Comparison of ENCODE assay signal across 28 mouse cellular contexts in the genomic region with DNA sequence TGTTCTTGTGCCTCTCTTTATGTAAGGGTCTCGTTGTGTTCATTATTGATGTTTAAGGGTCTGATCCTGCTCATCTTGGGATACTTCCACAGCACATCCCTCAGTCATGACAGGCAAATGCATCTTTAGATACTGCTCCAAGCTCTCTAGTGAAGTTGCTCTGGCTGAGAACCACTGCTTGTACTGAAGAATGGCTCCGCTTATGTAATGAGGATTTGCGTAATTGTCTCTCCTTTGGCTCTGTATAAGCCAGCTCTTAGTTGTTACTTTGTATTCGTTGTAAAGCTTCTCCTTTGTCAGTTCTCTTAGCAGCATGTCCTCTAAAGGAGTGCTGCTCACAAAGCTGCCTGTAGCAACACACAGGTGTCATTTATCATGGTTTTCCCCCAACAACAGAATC. TPM values are rescaled to one million over a fixed set of nuclear protein-coding genes. Genes with fewer than 3 reads are reported as not detected.
A peak's percentile ranks its signal among the peaks of the same experiment; 100 is the strongest.
DNase-seq lines count a peak whose midpoint lies in the region; ATAC-seq and TF ChIP-seq lines count a peak whose summit lies in the region.
"Had no signal": no experiment of that assay in that cellular context is flagged by ENCODE, and none has a peak within 500 bp of the region (broad histone marks: within the 10 kb centered on the region; RNA-seq: fewer than 3 reads in every experiment).

No protein-coding gene starts in this region.

- ATAC-seq in liver, postnatal 0 days, result no peak
- ATAC-seq: activated CD4-positive, CD25-positive, alpha-beta regulatory T cell, adult 4 months; CD4-positive, CD25-positive, alpha-beta regulatory T cell, adult 4 months; forebrain, embryonic 13.5 days; forebrain, embryonic 15.5 days; forebrain, postnatal 0 days; Patski had no signal

- peak overlapping the region; percentile 17; the same call in 1 of the 2 replicates for H3K27ac ChIP-seq in gastrocnemius, adult 2 months
- H3K27ac ChIP-seq in liver, postnatal 0 days (ENCODE audit: low read depth), result 0 out of 2 replicates have a peak overlapping the region, but pooled peaks have one; percentile 11
- H3K27ac ChIP-seq: embryonic facial prominence, embryonic 10.5 days; embryonic facial prominence, embryonic 12.5 days; forebrain, embryonic 13.5 days; forebrain, embryonic 15.5 days had no signal

- peaks cover 15% of the 10 kb centered on the region for H3K36me3 ChIP-seq in liver, postnatal 0 days (replicated peaks; ENCODE audit: insufficient read depth, low read length)

- no peak overlapping the region for H3K9ac ChIP-seq in liver, postnatal 0 days (replicated peaks)
- H3K9ac ChIP-seq: embryonic facial prominence, embryonic 12.5 days; forebrain, embryonic 13.5 days; forebrain, embryonic 15.5 days; forebrain, postnatal 0 days had no signal

- 78% methylated on average over 4 of the region's 4 CpGs for WGBS in liver, postnatal 0 days (ENCODE audit: insufficient replicate concordance)

- intact Hi-C loops in gastrocnemius, adult 2 months (cut with DNase I), result no loop called here
- intact Hi-C loops in gastrocnemius, postnatal 36 days (cut with DNase I), result no loop called here

- TF ChIP-seq CTCF in gastrocnemius, adult 2 months (IDR thresholded peaks at IDR 0.05), result no peak
- TF ChIP-seq CTCF in liver, postnatal 0 days (IDR thresholded peaks at IDR 0.05; ENCODE audit: low read depth), result no peak

- no peak for TF ChIP-seq EP300 in liver, postnatal 0 days (IDR thresholded peaks at IDR 0.05; ENCODE audit: low read depth)

- H3K9me3 ChIP-seq in liver, postnatal 0 days (ENCODE audit: low read length), result no peaks in the 10 kb centered on the region
- H3K9me3 ChIP-seq: embryonic facial prominence, embryonic 10.5 days; embryonic facial prominence, embryonic 12.5 days; forebrain, embryonic 13.5 days; forebrain, embryonic 15.5 days; G1E had no signal

- DNase-seq in cerebellum, adult 9-10 months, result peak; percentile 7
- no peak for DNase-seq in cerebellum, postnatal 10 days
- no peak for DNase-seq in gastrocnemius, adult 2 months
- no peak for DNase-seq in gastrocnemius, postnatal 36 days
- DNase-seq in liver, postnatal 0 days, result no peak
- DNase-seq in liver (no peak), adipocyte (ENCODE audit: low spot score) (peak; percentile 32)
- no peak for DNase-seq in thymus, postnatal 4 days
- DNase-seq: adrenal gland, adult 2 months; adrenal gland, postnatal 10 days; adrenal gland, postnatal 25 days; B cell, adult 2 months; cerebellum, adult 11-12 months; cerebellum, adult 2 months; cerebellum, adult 9-11 months; cerebellum, postnatal 25 days; forebrain, postnatal 0 days had no signal

- no peak overlapping the region for H3K4me2 ChIP-seq in liver, postnatal 0 days (ENCODE audit: low read depth, low read length)
- H3K4me2 ChIP-seq: embryonic facial prominence, embryonic 12.5 days; forebrain, embryonic 13.5 days; forebrain, embryonic 15.5 days had no signal

- no peaks in the 10 kb centered on the region for H3K27me3 ChIP-seq in liver, postnatal 0 days (ENCODE audit: insufficient read depth, low read length)
- H3K27me3 ChIP-seq: CH12.LX; embryonic facial prominence, embryonic 12.5 days; forebrain, embryonic 13.5 days; forebrain, embryonic 15.5 days; Patski had no signal

- H3K4me1 ChIP-seq in liver, postnatal 0 days (ENCODE audit: insufficient read depth), result peaks cover 5% of the 10 kb centered on the region
- H3K4me1 ChIP-seq: embryonic facial prominence, embryonic 10.5 days; embryonic facial prominence, embryonic 12.5 days; forebrain, embryonic 13.5 days; forebrain, embryonic 15.5 days had no signal

- no peak overlapping the region for H3K4me3 ChIP-seq in gastrocnemius, adult 2 months
- no peak overlapping the region for H3K4me3 ChIP-seq in liver, postnatal 0 days (ENCODE audit: low read depth, low read length)
- H3K4me3 ChIP-seq: embryonic facial prominence, embryonic 10.5 days; embryonic facial prominence, embryonic 12.5 days; forebrain, embryonic 13.5 days; forebrain, embryonic 15.5 days had no signal

RNA-seq across cellular contexts. Expression of gene Arhgap17, which starts 37.3 kb away (rescaled TPM):
- 10 to 100 TPM; 16.4 to 18.5 TPM for total RNA-seq in gastrocnemius, adult 2 months (2021)
- 10 to 100 TPM; 13.5 to 15.9 TPM for total RNA-seq in gastrocnemius, postnatal 36 days (2021)
- polyA plus RNA-seq in liver, postnatal 0 days (2015; fragmentation: Nextera tagmentation; extraction: Ambion mirVana), result 6.0 and 6.8 TPM in 2 replicates

RNA-seq across cellular contexts. Expression of gene Lcmt1, which starts 37.4 kb away (rescaled TPM):
- total RNA-seq in gastrocnemius, adult 2 months (2021), result 10 to 100 TPM; 28.5 to 28.8 TPM
- 10 to 100 TPM; 23.0 to 29.8 TPM for total RNA-seq in gastrocnemius, postnatal 36 days (2021)
- polyA plus RNA-seq in liver, postnatal 0 days (2015; fragmentation: Nextera tagmentation; extraction: Ambion mirVana), result 10.8 and 12.2 TPM in 2 replicates

RNA-seq across cellular contexts. Expression of gene Aqp8, which starts 55.1 kb away (rescaled TPM):
- not detected for total RNA-seq in gastrocnemius, adult 2 months (2021)
- not detected for total RNA-seq in gastrocnemius, postnatal 36 days (2021)
- polyA plus RNA-seq in liver, postnatal 0 days (2015; fragmentation: Nextera tagmentation; extraction: Ambion mirVana), result 24.6 and 29.3 TPM in 2 replicates
- total RNA-seq: adrenal gland, adult 2 months; adrenal gland, postnatal 25 days; CH12.LX; forebrain, postnatal 0 days had no signal
- polyA plus RNA-seq: activated CD4-positive, CD25-positive, alpha-beta regulatory T cell, adult 4 months; adrenal gland, adult 2 months; CD4-positive, CD25-positive, alpha-beta regulatory T cell, adult 4 months; cortical plate, adult 2 months; embryonic facial prominence, embryonic 14.5 days; forebrain, embryonic 13.5 days; forebrain, embryonic 15.5 days; forebrain, postnatal 0 days; Patski had no signal

Comparison
In these comparisons a context has a peak if more than half of its experiments do, and no peak if none do; other contexts are left out.
1. DNase-seq: peak in cerebellum, adult 9-10 months (single experiment) and adipocyte (single experiment); none in cerebellum, postnatal 10 days (0 of 2), gastrocnemius, adult 2 months (single experiment), gastrocnemius, postnatal 36 days (0 of 2), liver, postnatal 0 days (single experiment), liver (single experiment) and thymus, postnatal 4 days (single experiment).